Mouse (Mus musculus): ENCODE results near the gene Tns1. TPM values are rescaled to one million over a fixed set of nuclear protein-coding genes. Genes with fewer than 3 reads are reported as not detected.

The Tns1 gene
- polyA plus RNA-seq, 1 experiment, result 400 TPM

DNA sequence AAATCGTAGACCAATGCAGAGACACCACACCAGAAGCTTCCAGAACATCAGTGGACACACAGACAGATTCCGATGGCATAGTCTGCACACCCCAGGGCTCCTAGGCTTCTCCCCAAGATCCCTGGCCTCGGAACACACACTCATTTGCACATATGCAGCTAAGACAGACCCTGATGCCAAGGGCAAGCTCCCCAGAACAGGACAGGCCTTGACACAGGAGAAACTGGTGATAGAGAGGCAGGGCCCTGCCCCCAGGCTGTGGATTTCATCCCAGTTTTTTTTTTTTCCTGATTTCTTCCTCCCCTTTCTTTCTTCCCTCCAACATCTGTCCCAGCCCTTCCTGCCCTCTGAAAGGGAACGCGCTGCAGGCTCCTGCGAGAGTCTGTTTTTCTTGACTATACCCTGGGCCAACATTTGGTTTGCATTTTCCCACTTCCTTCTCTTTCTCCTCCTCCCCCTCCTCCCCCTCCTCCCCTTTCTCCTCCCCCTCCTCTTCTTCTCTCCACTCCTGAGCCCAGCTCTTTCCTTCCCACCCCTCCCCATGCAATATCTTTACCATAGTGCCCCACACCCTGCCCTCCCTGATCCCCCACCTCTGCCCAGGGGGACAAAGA, 32.5 kb downstream of the Tns1 start:
- no peak for TF ChIP-seq POLR2A (IDR thresholded peaks at IDR 0.05; ENCODE audit: low read depth, low read length)
- Histone ChIP-seq H3K4me1 (ENCODE audit: control insufficient read depth, insufficient read depth, low read length) (peaks cover 28% of the 10 kb centered on the region), H3K27me3 (replicated peaks; ENCODE audit: control insufficient read depth, insufficient read depth, low read length) (no peaks in the 10 kb centered on the region), H3K4me3 (ENCODE audit: insufficient read depth, low read depth, low read length) (no peak overlapping the region), H3K27ac (ENCODE audit: insufficient read depth, low read depth, low read length) (peak overlapping the region; percentile 92), H3K36me3 (ENCODE audit: control insufficient read depth, insufficient read depth, low read length) (no peaks in the 10 kb centered on the region)
- no peak for DNase-seq
- 45% methylated on average over 6 of the region's 6 CpGs for WGBS

DNA sequence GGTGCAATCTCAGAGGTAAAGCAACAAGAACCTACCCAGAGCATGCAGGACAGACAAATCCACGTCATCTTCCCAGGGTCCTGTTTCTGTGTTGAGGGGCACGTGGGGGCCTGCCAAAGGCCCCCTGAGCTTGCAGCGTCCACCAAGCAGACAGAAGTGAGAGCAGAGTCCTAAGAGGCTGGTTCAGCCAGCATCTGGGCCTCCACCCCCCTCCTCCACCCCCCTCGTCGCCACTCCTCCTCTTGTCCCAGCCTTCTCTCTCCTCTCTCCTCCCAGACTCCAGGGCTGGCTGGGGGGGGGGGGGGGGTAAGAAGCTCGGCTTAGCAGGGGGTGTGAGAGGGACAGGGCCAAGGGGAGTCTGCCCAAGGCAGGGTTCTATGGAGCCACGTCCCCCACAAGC, 33.1 kb downstream of the Tns1 start:
- 44% methylated on average over 7 of the region's 7 CpGs for WGBS
- DNase-seq, result peak; percentile 46
- Histone ChIP-seq H3K27ac (ENCODE audit: insufficient read depth, low read depth, low read length) (peak overlapping the region; percentile 61), H3K27me3 (replicated peaks; ENCODE audit: control insufficient read depth, insufficient read depth, low read length) (no peaks in the 10 kb centered on the region), H3K36me3 (ENCODE audit: control insufficient read depth, insufficient read depth, low read length) (no peaks in the 10 kb centered on the region), H3K4me3 (ENCODE audit: insufficient read depth, low read depth, low read length) (peak overlapping the region; percentile 54), H3K4me1 (ENCODE audit: control insufficient read depth, insufficient read depth, low read length) (peaks cover 27% of the 10 kb centered on the region)
- TF ChIP-seq CTCF (conservative IDR thresholded peaks at IDR 0.05; ENCODE audit: insufficient read depth, insufficient read length, low read depth, low read length) (no peak), POLR2A (IDR thresholded peaks at IDR 0.05; ENCODE audit: low read depth, low read length) (no peak)

DNA sequence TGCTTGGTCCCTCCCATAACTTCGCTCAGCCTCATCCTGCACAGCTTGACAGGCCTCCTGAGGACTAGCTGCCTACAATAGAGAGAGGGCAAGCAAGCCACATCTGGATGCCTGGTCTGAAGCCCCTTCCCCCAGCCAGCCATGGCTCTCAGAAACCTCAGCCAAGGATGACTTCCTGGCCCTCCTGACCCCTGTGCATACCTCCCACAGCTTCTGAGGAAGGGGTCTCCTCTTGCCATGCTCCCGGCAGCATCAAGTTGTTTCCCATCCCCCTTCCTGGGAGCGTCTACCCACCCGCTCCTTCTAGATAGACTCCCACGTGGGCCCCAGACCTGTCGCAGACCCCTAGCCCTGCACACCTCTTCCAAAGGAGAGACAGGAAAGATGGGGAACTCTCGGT, 33.9 kb downstream of the Tns1 start:
- WGBS, result 52% methylated on average over 7 of the region's 7 CpGs
- Histone ChIP-seq H3K36me3 (ENCODE audit: control insufficient read depth, insufficient read depth, low read length) (no peaks in the 10 kb centered on the region), H3K27me3 (replicated peaks; ENCODE audit: control insufficient read depth, insufficient read depth, low read length) (no peaks in the 10 kb centered on the region), H3K4me1 (ENCODE audit: control insufficient read depth, insufficient read depth, low read length) (peaks cover 22% of the 10 kb centered on the region), H3K4me3 (ENCODE audit: insufficient read depth, low read depth, low read length) (peak overlapping the region; percentile 54), H3K27ac (ENCODE audit: insufficient read depth, low read depth, low read length) (peak overlapping the region; percentile 61)
- no peak for DNase-seq
- no peak for TF ChIP-seq POLR2A (IDR thresholded peaks at IDR 0.05; ENCODE audit: low read depth, low read length)
- no peak for TF ChIP-seq CTCF (conservative IDR thresholded peaks at IDR 0.05; ENCODE audit: insufficient read depth, insufficient read length, low read depth, low read length)

DNA sequence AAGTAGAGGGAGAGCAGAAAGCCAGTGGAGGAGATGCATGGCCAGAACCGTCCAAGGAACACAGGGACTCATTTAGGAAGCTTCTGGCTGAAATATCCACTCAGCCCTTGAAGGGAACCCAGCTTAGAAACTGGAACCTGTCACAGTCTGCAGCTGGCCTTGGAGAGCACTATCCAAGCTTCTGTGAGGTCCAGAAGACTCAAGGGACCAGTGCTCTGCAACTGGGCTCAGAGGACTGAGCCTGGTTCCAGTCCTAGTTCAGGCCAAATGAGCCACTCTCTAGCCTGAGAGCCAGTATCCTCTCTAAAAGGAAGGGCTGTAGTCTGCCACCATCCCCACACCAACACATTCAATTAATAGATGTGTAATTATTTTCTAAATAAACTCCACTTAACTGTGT, 35.7 kb downstream of the Tns1 start:
- Histone ChIP-seq H3K36me3 (ENCODE audit: control insufficient read depth, insufficient read depth, low read length) (no peaks in the 10 kb centered on the region), H3K4me1 (ENCODE audit: control insufficient read depth, insufficient read depth, low read length) (peaks cover 26% of the 10 kb centered on the region), H3K27ac (ENCODE audit: insufficient read depth, low read depth, low read length) (no peak overlapping the region), H3K27me3 (replicated peaks; ENCODE audit: control insufficient read depth, insufficient read depth, low read length) (no peaks in the 10 kb centered on the region), H3K4me3 (ENCODE audit: insufficient read depth, low read depth, low read length) (peak overlapping the region; percentile 54; the same call in 1 of the 2 replicates)
- no peak for DNase-seq
- WGBS, result 68% methylated on average over 1 of the region's 1 CpGs
- no peak for TF ChIP-seq CTCF (conservative IDR thresholded peaks at IDR 0.05; ENCODE audit: insufficient read depth, insufficient read length, low read depth, low read length)
- no peak for TF ChIP-seq POLR2A (IDR thresholded peaks at IDR 0.05; ENCODE audit: low read depth, low read length)

- no peak overlapping the region for H3K27ac ChIP-seq (ENCODE audit: insufficient read depth, low read depth, low read length)
- H3K27me3 ChIP-seq (replicated peaks; ENCODE audit: control insufficient read depth, insufficient read depth, low read length), result no peaks in the 10 kb centered on the region
- no peak overlapping the region for H3K4me3 ChIP-seq (ENCODE audit: insufficient read depth, low read depth, low read length)
- no peaks in the 10 kb centered on the region for H3K36me3 ChIP-seq (ENCODE audit: control insufficient read depth, insufficient read depth, low read length)
- H3K4me1 ChIP-seq (ENCODE audit: control insufficient read depth, insufficient read depth, low read length), result peaks cover 27% of the 10 kb centered on the region
- TF ChIP-seq POLR2A (IDR thresholded peaks at IDR 0.05; ENCODE audit: low read depth, low read length) (no peak), CTCF (conservative IDR thresholded peaks at IDR 0.05; ENCODE audit: insufficient read depth, insufficient read length, low read depth, low read length) (no peak)
- WGBS, result 85% methylated on average over 7 of the region's 7 CpGs
- no peak for DNase-seq
These were observed 38.7 kb downstream of the Tns1 start for GRCm38 (mm10) chr1:74085566-74085965.

GRCm38 (mm10) chr1:74084752-74085151, 39.5 kb downstream of the Tns1 start:
- Histone ChIP-seq H3K27ac (ENCODE audit: insufficient read depth, low read depth, low read length) (peak overlapping the region; percentile 61), H3K27me3 (replicated peaks; ENCODE audit: control insufficient read depth, insufficient read depth, low read length) (no peaks in the 10 kb centered on the region), H3K36me3 (ENCODE audit: control insufficient read depth, insufficient read depth, low read length) (no peaks in the 10 kb centered on the region), H3K4me3 (ENCODE audit: insufficient read depth, low read depth, low read length) (no peak overlapping the region), H3K4me1 (ENCODE audit: control insufficient read depth, insufficient read depth, low read length) (peaks cover 27% of the 10 kb centered on the region)
- no peak for TF ChIP-seq POLR2A (IDR thresholded peaks at IDR 0.05; ENCODE audit: low read depth, low read length)
- TF ChIP-seq CTCF (conservative IDR thresholded peaks at IDR 0.05; ENCODE audit: insufficient read depth, insufficient read length, low read depth, low read length), result no peak
- DNase-seq, result peak; percentile 26
- 27% methylated on average over 5 of the region's 5 CpGs for WGBS

- H3K27me3 ChIP-seq (replicated peaks; ENCODE audit: control insufficient read depth, insufficient read depth, low read length), result no peaks in the 10 kb centered on the region
- TF ChIP-seq CTCF (conservative IDR thresholded peaks at IDR 0.05; ENCODE audit: insufficient read depth, insufficient read length, low read depth, low read length), result no peak
- no peak for TF ChIP-seq POLR2A (IDR thresholded peaks at IDR 0.05; ENCODE audit: low read depth, low read length)
- no peaks in the 10 kb centered on the region for H3K36me3 ChIP-seq (ENCODE audit: control insufficient read depth, insufficient read depth, low read length)
- 62% methylated on average over 6 of the region's 6 CpGs for WGBS
- peak overlapping the region; percentile 40 for H3K27ac ChIP-seq (ENCODE audit: insufficient read depth, low read depth, low read length)
- no peak for DNase-seq
- H3K4me1 ChIP-seq (ENCODE audit: control insufficient read depth, insufficient read depth, low read length), result peaks cover 27% of the 10 kb centered on the region
- no peak overlapping the region for H3K4me3 ChIP-seq (ENCODE audit: insufficient read depth, low read depth, low read length)
These were observed 40.1 kb downstream of the Tns1 start for GRCm38 (mm10) chr1:74084065-74084705.
